Mouse (Mus musculus) liver, embryonic 13.5 days (tissue): ENCODE data around the gene Gca. TPM values are rescaled to one million over a fixed set of nuclear protein-coding genes. Genes with fewer than 3 reads are reported as not detected.

Source experiments
- ATAC-seq: fragments of 200-750 bp; cut with Nextera tagmentation; 2 replicates; pipeline ENCODE4 v1.8.0; 2017; ENCODE audit warnings: low read depth, mild to moderate bottlenecking, moderate number of reproducible peaks, moderate library complexity
- DNase-seq: peaks from one replicate; pipeline ENCODE4 v3.0.0; 2022
- H3K27ac ChIP-seq: fragments of 300-500 bp; sonication (generic); 2 replicates; pipeline ENCODE4 v1.5.1; 2015; ENCODE audit warnings: moderate library complexity, mild to moderate bottlenecking, inconsistent platforms
- H3K27me3 ChIP-seq: fragments of 300-500 bp; sonication (generic); 2 replicates; pipeline ENCODE4 v1.6.1; 2015; ENCODE audit warnings: mild to moderate bottlenecking, inconsistent platforms
- H3K36me3 ChIP-seq: fragments of 300-500 bp; sonication (generic); 2 replicates; pipeline ENCODE4 v1.6.1; 2015; ENCODE audit warnings: mild to moderate bottlenecking, inconsistent platforms
- H3K4me1 ChIP-seq: fragments of 300-500 bp; sonication (generic); replicated peaks from 2 replicates; pipeline ENCODE4 v1.6.1; 2015; ENCODE audit warnings: inconsistent platforms
- H3K4me2 ChIP-seq: fragments of 300-500 bp; sonication (generic); 2 replicates; pipeline ENCODE4 v1.6.1; 2015; ENCODE audit warnings: inconsistent platforms, mild to moderate bottlenecking, moderate library complexity
- H3K4me3 ChIP-seq: fragments of 300-500 bp; sonication (generic); replicated peaks from 2 replicates; pipeline ENCODE4 v1.5.1; 2015; ENCODE audit warnings: mild to moderate bottlenecking, inconsistent platforms
- H3K9ac ChIP-seq: fragments of 300-500 bp; sonication (generic); 2 replicates; pipeline ENCODE4 v1.6.1; 2015; ENCODE audit warnings: mild to moderate bottlenecking, inconsistent platforms
- H3K9me3 ChIP-seq: fragments of 300-500 bp; sonication (generic); replicated peaks from 2 replicates; pipeline ENCODE4 v1.6.1; 2016; ENCODE audit warnings: inconsistent platforms
- WGBS: fragments of 180-500 bp; shearing (Covaris S2); methylation state at CpG from one replicate; pipeline ENCODE4 v1.1.7; 2015; ENCODE audit not compliant: insufficient replicate concordance; 5-methylcytosine and 5-hydroxymethylcytosine counted together
- polyA plus RNA-seq: library from polyadenylated mRNA; unstranded; fragments of >200 nt; fragmentation: Nextera tagmentation; extraction: Ambion mirVana; gene quantifications from 2 replicates; pipeline ENCODE4 v1.2.1, GENCODE M21; 2015

The Gca gene
- polyA plus RNA-seq, 1 experiment from 2014 or later = 1.9 TPM

GRCm38 (mm10) chr2:62646014-62646645 lies 18.0 kb upstream of the Gca start, which contains the start of gene Ifih1:
TSS of gene Ifih1 (minus strand) at chr2:62646255.
- peak; percentile 90 for ATAC-seq
- peak within 1 kb of the TSS; percentile 81 for H3K4me2 ChIP-seq
- no peaks in the 10 kb centered on the region for H3K36me3 ChIP-seq
- H3K9me3 ChIP-seq = no peaks in the 10 kb centered on the region
- peak within 1 kb of the TSS; percentile 75 for H3K4me3 ChIP-seq
- 0 out of 2 replicates have a peak, but pooled peaks cover 2% of the 10 kb centered on the region for H3K27me3 ChIP-seq
- peak within 1 kb of the TSS; percentile 78 for H3K9ac ChIP-seq
- peak; percentile 54 for DNase-seq
- peaks cover 19% of the 10 kb centered on the region for H3K4me1 ChIP-seq
- H3K27ac ChIP-seq = peak within 1 kb of the TSS; percentile 64
- under 1% methylated on average over 30 of the region's 30 CpGs for WGBS

- 33% methylated on average over 6 of the region's 6 CpGs for WGBS
- Histone ChIP-seq H3K4me1 (peaks cover 19% of the 10 kb centered on the region), H3K27ac (no peak overlapping the region), H3K27me3 (0 out of 2 replicates have a peak, but pooled peaks cover 2% of the 10 kb centered on the region), H3K4me3 (peak overlapping the region; percentile 75), H3K4me2 (peak overlapping the region; percentile 81), H3K36me3 (no peaks in the 10 kb centered on the region), H3K9ac (peak overlapping the region; percentile 78), H3K9me3 (no peaks in the 10 kb centered on the region)
- no peak for ATAC-seq
- no peak for DNase-seq
Measured at GRCm38 (mm10) chr2:62646671-62647289, 17.3 kb upstream of the Gca start.

GRCm38 (mm10) chr2:62651890-62652289 lies 12.2 kb upstream of the Gca start:
- DNase-seq = no peak
- 38% methylated on average over 4 of the region's 4 CpGs for WGBS
- Histone ChIP-seq H3K9me3 (no peaks in the 10 kb centered on the region), H3K27ac (no peak overlapping the region), H3K9ac (no peak overlapping the region), H3K27me3 (0 out of 2 replicates have a peak, but pooled peaks cover 2% of the 10 kb centered on the region), H3K36me3 (no peaks in the 10 kb centered on the region), H3K4me2 (no peak overlapping the region), H3K4me1 (no peaks in the 10 kb centered on the region; the same call in 1 of the 2 replicates), H3K4me3 (no peak overlapping the region)
- ATAC-seq = no peak

- no peaks in the 10 kb centered on the region for H3K9me3 ChIP-seq
- DNase-seq (no peak), ATAC-seq (no peak)
- 59% methylated on average over 4 of the region's 4 CpGs for WGBS
- no peaks in the 10 kb centered on the region; the same call in 1 of the 2 replicates for H3K4me1 ChIP-seq
- H3K4me3 ChIP-seq = no peak overlapping the region
- no peaks in the 10 kb centered on the region for H3K36me3 ChIP-seq
- H3K27me3 ChIP-seq = 0 out of 2 replicates have a peak, but pooled peaks cover 2% of the 10 kb centered on the region
- H3K27ac ChIP-seq = no peak overlapping the region
- no peak overlapping the region for H3K4me2 ChIP-seq
- H3K9ac ChIP-seq = no peak overlapping the region
Measured at GRCm38 (mm10) chr2:62652466-62652865, 11.6 kb upstream of the Gca start.

GRCm38 (mm10) chr2:62654519-62655338 lies 9.4 kb upstream of the Gca start:
- ATAC-seq (peak; percentile 74), DNase-seq (peak; percentile 24)
- H3K4me1 ChIP-seq = no peaks in the 10 kb centered on the region; the same call in 1 of the 2 replicates
- H3K27ac ChIP-seq = no peak overlapping the region
- no peak overlapping the region for H3K4me3 ChIP-seq
- no peaks in the 10 kb centered on the region for H3K27me3 ChIP-seq
- 29% methylated on average over 7 of the region's 7 CpGs for WGBS
- no peaks in the 10 kb centered on the region for H3K36me3 ChIP-seq
- H3K4me2 ChIP-seq = no peak overlapping the region
- no peak overlapping the region for H3K9ac ChIP-seq
- no peaks in the 10 kb centered on the region for H3K9me3 ChIP-seq

GRCm38 (mm10) chr2:62656072-62656471 lies 8.0 kb upstream of the Gca start:
- ATAC-seq (no peak), DNase-seq (no peak)
- H3K4me1 ChIP-seq = no peaks in the 10 kb centered on the region; the same call in 1 of the 2 replicates
- no peak overlapping the region for H3K4me3 ChIP-seq
- WGBS = 51% methylated on average over 1 of the region's 1 CpGs
- no peak overlapping the region for H3K9ac ChIP-seq
- H3K36me3 ChIP-seq = no peaks in the 10 kb centered on the region
- no peaks in the 10 kb centered on the region for H3K27me3 ChIP-seq
- H3K27ac ChIP-seq = no peak overlapping the region
- no peak overlapping the region for H3K4me2 ChIP-seq
- no peaks in the 10 kb centered on the region for H3K9me3 ChIP-seq

GRCm38 (mm10) chr2:62660565-62660964 lies 3.5 kb upstream of the Gca start:
- Histone ChIP-seq H3K4me1 (peaks cover 6% of the 10 kb centered on the region; the same call in 1 of the 2 replicates), H3K4me2 (no peak overlapping the region), H3K4me3 (no peak overlapping the region), H3K27me3 (0 out of 2 replicates have a peak, but pooled peaks cover 2% of the 10 kb centered on the region), H3K36me3 (no peaks in the 10 kb centered on the region), H3K9me3 (no peaks in the 10 kb centered on the region), H3K9ac (no peak overlapping the region), H3K27ac (no peak overlapping the region)
- DNase-seq = no peak
- ATAC-seq = no peak
- WGBS = 37% methylated on average over 6 of the region's 6 CpGs

- H3K9me3 ChIP-seq = no peaks in the 10 kb centered on the region
- 0 out of 2 replicates have a peak, but pooled peaks cover 2% of the 10 kb centered on the region for H3K27me3 ChIP-seq
- 65% methylated on average over 3 of the region's 3 CpGs for WGBS
- no peak for ATAC-seq
- no peaks in the 10 kb centered on the region for H3K36me3 ChIP-seq
- no peak overlapping the region for H3K9ac ChIP-seq
- no peak overlapping the region for H3K4me3 ChIP-seq
- H3K4me1 ChIP-seq = peaks cover 6% of the 10 kb centered on the region; the same call in 1 of the 2 replicates
- DNase-seq = no peak
- no peak overlapping the region for H3K4me2 ChIP-seq
- H3K27ac ChIP-seq = no peak overlapping the region
Measured at GRCm38 (mm10) chr2:62662560-62662959, 1.5 kb upstream of the Gca start.

- ATAC-seq (no peak), DNase-seq (no peak)
- Histone ChIP-seq H3K4me1 (peaks cover 6% of the 10 kb centered on the region), H3K36me3 (no peaks in the 10 kb centered on the region), H3K9ac (no peak overlapping the region), H3K27me3 (0 out of 2 replicates have a peak, but pooled peaks cover 2% of the 10 kb centered on the region), H3K4me2 (peak overlapping the region; percentile 92), H3K27ac (no peak overlapping the region), H3K4me3 (peak overlapping the region; percentile 68), H3K9me3 (no peaks in the 10 kb centered on the region)
- WGBS = 65% methylated on average over 7 of the region's 7 CpGs
Measured at GRCm38 (mm10) chr2:62664839-62665238, 754 bp downstream of the Gca start.

- H3K36me3 ChIP-seq = no peaks in the 10 kb centered on the region
- H3K27ac ChIP-seq = no peak overlapping the region
- no peak overlapping the region for H3K4me2 ChIP-seq
- no peaks in the 10 kb centered on the region for H3K9me3 ChIP-seq
- H3K9ac ChIP-seq = no peak overlapping the region
- no peak overlapping the region for H3K4me3 ChIP-seq
- H3K4me1 ChIP-seq = peaks cover 12% of the 10 kb centered on the region
- WGBS = 54% methylated on average over 1 of the region's 1 CpGs
- DNase-seq (no peak), ATAC-seq (no peak)
- H3K27me3 ChIP-seq = 0 out of 2 replicates have a peak, but pooled peaks cover 2% of the 10 kb centered on the region
Measured at GRCm38 (mm10) chr2:62665536-62665935, 1.5 kb downstream of the Gca start.

GRCm38 (mm10) chr2:62669848-62670247 lies 5.8 kb downstream of the Gca start:
- DNase-seq = no peak
- Histone ChIP-seq H3K27me3 (0 out of 2 replicates have a peak, but pooled peaks cover under 1% of the 10 kb centered on the region), H3K9me3 (no peaks in the 10 kb centered on the region), H3K4me3 (no peak overlapping the region), H3K4me2 (no peak overlapping the region), H3K36me3 (no peaks in the 10 kb centered on the region), H3K27ac (no peak overlapping the region), H3K9ac (no peak overlapping the region), H3K4me1 (peaks cover 9% of the 10 kb centered on the region)
- no peak for ATAC-seq
- 75% methylated on average over 3 of the region's 3 CpGs for WGBS
